Mouse (Mus musculus): Measurements from ENCODE around the gene Ablim1.

DNA sequence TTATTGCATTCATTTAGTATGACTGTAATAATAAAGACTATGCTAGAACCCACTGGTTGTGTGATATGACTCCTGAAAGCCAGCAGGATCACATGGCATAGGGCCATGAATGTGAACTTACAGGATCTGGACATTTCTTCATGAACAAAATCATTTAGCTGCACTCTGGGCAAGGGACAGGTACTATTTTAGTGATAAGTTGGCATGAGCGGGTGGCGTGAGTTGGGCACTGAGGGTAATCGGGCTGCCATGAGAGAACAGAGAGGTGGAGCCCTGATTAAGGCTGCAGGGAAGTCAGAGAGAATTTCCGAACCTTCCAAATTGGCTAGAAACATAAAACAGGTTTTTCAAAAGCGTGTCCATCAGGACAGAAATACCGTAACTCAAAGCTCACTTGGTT lies 37.7 kb downstream of the Ablim1 start:
- no peak for TF ChIP-seq CTCF (IDR thresholded peaks at IDR 0.05; ENCODE audit: low read depth, low read length)
- no peak for TF ChIP-seq POLR2A (IDR thresholded peaks at IDR 0.05; ENCODE audit: extremely low read depth, insufficient read depth, low read length)

Measured in liver, adult 2 months (tissue).